Mouse (Mus musculus) thymus, postnatal 10 days (tissue): ENCODE measurements around the gene Akr1b10.
A peak's percentile ranks its signal among the peaks of the same experiment; 100 is the strongest.
"Not testable (repeated sequence)": the region's sequence is repeated elsewhere in the genome, so short reads cannot be mapped to it uniquely, and the experiment has no call there.

Experiments
- DNase-seq, 2 experiments: peaks; one replicate each; pipeline ENCODE4 v3.0.0; 2021; ENCODE audit warnings: low spot score in 2 of 2

The Akr1b10 gene

DNA sequence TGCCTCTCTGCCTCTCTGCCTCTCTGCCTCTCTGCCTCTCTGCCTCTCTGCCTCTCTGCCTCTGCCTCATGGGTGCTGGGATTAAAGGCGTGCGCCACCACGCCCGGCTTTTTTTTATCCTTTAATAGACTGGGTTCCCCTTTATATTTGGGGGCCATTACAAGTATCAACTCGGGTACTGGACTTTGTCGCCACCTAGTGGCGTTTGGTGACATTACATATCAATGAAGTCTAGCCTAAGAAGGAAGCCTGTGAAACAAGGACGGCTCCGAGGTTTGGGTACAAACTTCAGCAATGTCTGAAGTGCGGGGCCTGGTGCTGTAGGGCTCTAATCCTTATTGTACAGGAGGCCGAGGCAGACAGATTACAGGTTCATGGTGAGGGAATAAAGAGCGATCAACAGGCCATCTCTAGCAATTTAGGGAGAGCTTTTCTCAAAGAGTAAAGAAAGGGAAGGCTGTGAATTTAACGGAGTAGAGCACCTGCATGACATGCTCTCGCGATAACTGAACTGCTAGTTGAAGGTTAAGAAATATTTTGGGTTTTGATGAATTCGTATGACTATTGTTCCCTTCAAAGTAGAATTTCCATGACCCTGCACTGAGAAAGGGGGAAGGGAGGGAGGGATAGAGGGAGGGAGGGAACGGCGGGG is 12.2 kb upstream of the Akr1b10 start:
- peak; percentile 74 to 86 for DNase-seq

DNA sequence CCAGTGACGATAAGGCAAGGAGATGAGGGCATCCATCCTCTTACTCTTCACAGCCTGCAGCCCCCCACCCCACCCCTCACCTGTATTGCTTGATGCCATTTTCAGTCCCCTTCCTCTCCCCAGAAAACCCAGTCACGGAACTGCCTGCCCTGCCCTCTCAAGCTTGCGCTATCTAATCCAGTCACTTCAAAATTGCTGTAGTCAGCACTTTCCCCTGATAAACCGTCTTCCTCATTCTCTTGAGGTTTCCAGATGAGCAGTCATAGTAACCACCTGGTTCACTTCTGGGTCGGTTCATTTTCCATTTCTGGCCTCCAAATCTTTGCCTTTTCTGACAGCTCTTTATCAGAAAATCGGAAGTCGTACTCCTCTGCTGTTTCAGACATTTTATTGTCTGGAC is 10.2 kb upstream of the Akr1b10 start:
- DNase-seq: peak; percentile 5 to 11

DNA sequence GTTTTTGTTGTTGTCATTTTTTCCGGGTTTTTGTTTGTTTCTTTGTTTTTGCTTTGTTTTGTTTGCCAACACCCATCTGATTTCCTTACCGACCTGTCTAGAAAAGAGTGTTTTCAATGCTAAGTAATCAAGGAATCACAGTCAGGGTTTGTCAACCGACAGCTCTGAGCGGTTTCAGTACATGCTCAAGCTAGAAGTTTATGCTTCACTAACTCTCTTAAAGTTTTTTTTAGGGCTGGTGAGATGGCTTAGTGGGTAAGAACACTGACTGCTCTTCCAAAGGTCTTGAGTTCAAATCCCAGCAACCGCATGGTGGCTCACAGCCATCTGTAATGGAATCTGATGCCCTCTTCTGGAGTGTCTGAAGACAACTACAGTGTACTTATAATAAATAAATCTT is 8.1 kb upstream of the Akr1b10 start:
- DNase-seq: not testable (repeated sequence)

DNA sequence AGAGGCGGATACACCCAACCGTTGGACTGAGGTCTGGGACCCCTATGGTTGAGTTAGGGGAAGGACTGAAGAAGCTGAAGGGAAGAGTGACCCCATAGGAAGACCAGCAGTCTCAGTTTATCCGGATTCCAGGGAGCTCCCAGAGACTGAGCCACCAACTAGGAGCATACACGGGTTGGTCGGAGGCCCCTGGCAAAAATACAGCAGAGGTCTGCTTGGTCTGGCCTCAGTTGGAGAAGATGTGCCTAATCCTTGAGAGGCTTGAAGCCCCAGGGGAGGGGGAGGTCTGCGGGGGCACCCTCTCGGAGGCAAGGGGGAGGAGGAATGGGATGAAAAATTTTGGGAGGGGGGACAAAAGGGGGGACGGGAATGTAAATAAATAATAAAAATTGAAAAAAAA is 617 bp upstream of the Akr1b10 start:
- no peak for DNase-seq

DNA sequence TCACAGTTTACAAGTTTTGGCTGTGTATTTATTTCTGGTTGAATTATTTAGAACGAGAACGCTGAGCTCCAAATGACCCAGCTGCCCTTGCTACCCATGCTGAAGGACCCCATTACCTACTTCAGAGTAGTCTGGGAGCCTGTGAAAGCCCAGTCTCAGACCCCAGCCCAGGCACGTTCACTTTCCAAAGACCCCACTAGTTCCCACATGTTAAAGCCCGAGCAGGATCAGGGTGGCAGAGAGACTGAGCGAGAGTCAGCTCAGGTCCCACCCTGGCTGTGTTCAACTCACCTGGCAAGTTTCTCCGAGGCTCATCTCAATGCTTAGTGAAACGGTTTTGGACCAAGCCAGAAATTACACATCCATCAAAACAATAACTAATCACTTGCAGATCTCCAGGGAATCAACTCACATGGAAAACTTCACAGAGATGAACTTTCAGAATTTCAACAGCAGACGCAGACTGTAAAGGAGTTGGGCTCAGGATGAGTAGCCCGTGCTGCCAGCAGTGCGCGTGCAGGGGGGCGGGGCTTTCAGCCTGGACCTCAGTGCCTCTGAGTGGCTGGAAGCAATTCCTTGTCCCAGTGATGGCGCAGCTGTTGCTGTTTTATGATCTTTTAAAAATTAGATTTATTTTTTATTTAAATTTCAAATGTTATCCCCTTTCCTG is 818 bp downstream of the Akr1b10 start:
- DNase-seq: peak in 1 of 2 experiments; percentile 21

DNA sequence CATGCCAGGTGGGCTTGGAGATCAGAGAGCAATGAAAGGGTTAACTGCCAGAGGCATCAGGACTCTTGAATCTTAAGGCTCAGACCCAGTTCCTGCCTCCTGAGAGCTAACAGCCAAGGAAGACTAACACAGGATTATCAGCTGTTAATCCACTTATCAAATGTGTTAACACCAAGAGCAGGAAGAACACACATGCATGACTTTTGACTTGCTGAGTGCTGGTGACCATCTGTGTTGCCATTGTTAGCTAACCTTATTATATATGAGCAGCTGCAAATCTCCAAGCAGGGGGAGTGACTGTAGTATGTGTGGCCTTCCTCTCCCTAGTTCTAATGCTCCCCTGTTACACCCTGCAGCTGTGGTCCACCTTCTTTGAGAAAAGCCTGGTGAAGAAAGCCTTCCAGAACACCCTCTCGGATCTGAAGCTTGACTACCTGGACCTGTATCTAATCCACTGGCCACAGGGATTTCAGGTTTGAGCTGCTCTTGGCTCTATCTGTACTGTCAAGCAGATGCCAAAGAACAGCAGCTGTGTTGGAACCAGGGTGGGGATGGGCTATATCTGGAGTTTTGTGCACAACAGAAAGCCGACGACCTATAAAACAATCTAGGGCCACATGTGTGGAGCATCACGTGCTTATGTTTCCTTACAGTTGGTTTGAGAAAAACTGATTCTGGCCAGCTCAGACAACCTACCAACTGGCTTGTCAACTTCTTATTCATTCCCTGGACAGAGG is 4.6 kb downstream of the Akr1b10 start:
- no peak for DNase-seq

DNA sequence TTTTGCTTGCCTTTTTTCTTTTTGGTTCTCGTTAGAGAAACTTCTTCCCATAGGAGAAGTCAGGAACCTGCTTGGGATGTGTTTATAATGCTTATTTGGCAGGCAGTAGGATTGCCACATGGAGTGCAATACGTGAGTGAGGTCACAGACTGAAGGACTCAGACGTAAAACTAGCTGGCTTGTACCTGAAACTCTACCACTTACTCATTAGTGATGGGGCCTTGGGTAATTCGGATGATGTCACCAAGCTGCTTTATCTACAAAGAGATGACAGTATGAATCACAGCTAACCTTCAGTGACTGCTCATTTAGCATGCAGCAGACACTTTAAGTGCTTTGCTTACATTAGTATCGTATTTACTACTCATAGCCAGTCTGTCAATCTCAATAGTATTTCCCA is 11.9 kb downstream of the Akr1b10 start:
- DNase-seq: no peak

DNA sequence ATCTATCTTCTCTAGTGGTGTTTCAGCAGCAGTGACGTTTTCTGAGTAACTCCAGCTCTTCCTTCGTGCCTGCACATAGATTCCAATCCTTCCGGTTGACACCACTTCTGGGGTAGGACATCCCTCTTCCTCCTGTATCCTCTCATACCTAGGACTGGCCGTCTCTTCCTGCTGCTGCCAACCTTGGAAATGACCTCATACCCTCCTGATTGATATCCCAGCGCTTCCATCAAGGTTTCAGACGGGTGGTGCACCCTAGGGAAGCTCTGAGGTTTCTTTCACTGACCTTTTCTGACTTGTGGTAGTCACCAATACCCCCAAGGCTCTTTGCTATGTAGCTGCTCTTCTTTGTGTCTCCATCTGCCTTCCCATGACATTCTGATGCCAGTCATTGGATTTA is 14.4 kb downstream of the Akr1b10 start:
- DNase-seq: no peak

DNA sequence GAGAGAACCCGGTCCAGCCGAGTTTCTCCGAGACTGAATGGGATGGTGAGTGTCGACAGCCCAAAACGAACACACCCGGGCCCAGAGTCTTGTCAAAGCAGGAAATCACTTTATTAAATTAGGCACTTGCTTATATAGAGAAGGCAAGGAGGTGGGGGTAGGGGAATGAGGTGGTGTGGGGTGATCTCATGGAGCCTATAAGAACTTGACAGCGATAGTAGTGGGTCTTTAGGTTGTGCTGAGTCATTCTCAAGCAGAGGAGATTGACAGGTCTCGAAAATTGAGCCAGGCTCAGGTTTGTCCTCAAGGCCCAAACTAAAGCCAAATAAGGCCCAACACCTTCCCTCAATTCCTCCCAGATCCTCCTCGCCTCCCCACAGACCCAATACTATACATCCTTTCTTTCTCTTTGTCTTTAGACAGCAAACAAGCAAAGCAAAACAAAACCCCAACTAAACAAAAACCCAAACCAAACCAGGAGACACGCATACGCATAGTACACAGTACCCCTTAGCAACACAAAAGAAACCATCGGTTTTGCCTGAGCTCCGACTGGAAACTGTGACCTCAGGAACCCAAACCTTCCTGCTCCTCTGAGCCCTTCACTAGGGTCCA is 15.7 kb downstream of the Akr1b10 start:
- DNase-seq: no peak

DNA sequence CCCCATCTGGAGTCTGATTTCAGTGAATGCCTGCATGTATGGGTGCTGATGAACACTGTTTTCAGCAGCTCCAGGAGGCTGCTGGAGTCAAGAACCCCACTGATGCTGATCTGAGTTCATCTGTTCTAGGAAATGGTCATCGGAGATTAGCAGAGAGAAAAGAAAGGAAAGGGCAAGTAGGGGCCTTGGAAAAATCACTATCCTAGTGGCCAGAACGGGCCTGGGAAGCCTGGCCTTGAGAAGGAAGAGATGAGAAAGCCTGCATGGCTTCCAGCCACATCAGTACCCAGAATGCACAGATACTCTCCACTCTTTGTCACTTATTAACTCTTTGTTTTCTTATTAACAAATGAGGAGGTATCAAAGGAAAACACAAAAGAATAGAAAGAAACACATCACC is 16.7 kb downstream of the Akr1b10 start:
- DNase-seq: no peak

DNA sequence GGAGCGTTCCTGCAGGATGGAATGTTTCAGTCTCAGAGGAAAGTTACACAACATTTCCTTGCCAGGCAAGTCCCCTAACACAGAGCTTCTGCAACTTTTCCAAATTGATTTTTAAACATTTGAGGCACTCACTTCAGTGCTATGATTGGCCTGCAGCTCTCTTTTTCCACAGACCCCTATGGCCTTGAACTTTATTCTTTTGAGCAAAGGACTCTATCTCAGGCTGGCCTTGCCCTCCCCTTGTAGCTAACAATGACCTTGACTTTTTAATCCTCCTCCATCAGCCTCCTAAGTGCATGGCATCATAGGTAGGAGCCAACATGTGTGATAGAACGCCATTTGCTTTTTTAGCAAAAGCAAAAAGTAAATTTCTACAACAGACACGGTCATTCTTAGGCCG is 22.7 kb downstream of the Akr1b10 start:
- DNase-seq: no peak

DNA sequence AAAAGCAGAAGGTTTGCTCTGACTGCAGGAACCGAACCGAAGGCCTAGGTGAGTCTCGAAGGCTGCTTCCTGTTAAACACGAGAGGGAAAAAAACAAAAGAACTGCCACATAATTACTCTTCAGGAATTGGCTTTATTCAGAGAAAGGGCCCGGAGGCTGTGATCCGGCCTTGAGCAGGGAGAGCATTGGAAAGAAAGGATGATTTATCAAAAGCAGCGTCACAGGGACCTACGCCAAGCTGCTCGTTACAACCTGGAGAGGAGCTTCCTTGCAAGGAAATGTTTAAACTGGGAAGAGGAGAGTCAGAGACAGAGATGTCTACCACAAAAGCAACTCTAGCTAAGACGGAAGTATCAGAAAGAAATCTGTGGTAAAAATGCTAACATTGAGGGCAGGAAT is 23.4 kb downstream of the Akr1b10 start:
- no peak for DNase-seq

DNA sequence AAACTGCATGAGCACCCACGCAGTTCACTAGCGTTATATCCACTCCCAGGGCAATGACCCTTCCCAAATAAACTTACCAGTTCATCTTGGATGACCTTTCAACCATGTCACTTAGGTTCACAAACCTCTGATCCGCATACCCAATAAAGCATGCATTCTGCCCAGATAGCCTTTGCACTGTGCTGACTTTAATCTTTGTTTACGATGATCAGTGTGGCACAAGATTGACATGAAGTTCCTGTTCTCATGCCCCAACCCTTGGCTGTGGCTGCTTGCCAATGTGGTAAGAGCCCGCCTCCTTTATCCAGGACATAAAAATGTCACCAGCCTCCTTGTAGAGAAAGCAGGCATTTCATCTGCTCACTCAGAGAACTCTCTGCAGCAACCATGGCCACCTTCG is 28.0 kb downstream of the Akr1b10 start, which contains the start of gene Akr1b7:
TSS of gene Akr1b7 (plus strand) at position 312 of the 400 bp plus-strand sequence.
- DNase-seq: no peak

DNA sequence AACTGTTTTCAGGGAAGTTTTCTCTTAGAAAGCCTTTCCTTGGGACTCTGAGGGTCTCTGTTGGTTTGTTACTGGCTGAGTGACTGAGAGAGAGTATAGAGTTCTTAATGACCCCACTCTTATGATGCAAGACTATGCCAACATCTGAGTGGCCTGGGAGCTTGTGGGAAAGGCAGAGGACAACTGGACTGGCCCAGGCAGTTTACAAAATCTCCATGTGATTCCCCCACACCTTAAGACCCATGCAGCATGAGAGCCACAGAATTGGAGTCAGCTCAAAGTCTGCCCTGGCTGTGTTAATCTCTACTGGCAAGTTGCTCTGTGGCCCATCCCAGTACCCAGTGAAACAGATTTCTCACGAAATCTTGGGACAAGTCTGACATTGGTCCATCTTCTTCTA is 28.7 kb downstream of the Akr1b10 start:
- DNase-seq: no peak

DNA sequence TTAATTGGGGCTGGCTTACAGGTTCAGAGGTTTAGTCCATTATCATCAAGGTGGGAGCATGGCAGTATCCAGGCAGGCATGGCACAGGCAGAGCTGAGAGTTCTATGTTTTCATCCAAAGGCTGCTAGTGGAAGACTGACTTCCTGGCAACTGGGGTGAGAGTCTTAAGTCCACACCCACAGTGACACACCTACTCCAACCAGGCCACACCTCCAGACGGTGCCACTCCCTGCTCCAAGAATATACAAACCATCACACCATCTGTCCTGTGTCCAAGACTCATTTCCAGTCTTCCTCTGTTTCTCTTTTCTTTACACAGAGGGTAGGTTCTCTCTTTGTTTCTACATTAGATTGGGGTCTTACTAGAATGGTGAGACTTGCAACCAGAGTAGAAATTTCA is 29.4 kb downstream of the Akr1b10 start:
- not testable (repeated sequence) for DNase-seq

DNA sequence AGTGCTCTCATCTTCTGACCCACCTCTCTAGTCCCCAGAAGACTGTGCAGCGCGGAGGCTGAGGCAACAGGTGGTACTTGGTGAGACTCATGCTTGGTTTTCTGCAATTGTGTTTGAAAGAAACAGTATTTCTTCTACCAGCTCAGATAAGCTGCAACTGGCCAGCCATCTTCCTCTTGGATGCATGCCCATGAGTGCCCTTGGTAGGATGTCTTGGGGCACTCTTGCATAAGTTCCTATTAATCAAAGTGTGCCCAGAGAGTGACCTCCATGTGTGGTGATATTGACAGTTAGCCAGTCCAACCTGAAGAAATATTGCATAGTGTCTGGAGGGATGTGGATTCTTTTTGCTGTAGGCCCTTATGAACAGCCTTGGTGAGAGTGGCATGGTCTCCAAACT is 32.5 kb downstream of the Akr1b10 start:
- no peak for DNase-seq

DNA sequence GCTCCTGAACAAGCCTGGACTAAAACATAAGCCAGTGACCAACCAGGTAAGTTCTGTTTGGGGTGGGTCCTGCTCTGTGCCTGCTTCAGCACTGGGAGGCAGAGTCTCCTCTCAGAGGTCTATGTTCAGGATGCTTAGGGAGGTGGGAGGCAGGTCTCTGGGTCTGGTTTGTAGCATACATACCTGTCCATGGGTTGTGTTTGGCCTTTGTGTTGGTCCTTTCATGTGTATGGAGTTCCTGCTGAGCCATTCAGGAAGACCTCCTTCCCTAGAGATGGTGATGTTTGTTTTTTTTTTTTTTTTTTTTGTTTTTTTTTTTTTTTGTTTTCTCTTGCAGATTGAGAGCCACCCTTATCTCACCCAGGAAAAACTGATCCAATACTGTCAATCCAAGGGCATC is 35.1 kb downstream of the Akr1b10 start:
- no peak for DNase-seq

DNA sequence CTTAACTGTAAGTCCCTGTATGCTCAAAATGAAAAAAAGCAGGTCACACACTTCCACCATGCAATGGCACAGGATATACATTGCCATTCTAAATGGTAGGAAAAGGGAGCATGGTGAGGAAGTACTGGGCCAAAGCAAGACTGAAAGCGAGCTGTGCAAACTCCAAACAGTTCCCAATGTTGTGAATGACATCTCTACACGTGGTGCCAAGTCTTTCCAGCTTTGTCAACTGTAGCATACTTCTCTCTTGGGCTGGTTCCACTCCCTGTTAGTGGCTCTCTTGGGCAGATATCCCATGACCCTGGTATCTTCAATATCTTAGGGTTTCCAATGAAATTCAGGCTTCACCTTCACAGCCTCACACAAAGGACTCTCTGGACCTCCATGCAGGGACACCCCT is 55.0 kb downstream of the Akr1b10 start:
- DNase-seq: no peak

DNA sequence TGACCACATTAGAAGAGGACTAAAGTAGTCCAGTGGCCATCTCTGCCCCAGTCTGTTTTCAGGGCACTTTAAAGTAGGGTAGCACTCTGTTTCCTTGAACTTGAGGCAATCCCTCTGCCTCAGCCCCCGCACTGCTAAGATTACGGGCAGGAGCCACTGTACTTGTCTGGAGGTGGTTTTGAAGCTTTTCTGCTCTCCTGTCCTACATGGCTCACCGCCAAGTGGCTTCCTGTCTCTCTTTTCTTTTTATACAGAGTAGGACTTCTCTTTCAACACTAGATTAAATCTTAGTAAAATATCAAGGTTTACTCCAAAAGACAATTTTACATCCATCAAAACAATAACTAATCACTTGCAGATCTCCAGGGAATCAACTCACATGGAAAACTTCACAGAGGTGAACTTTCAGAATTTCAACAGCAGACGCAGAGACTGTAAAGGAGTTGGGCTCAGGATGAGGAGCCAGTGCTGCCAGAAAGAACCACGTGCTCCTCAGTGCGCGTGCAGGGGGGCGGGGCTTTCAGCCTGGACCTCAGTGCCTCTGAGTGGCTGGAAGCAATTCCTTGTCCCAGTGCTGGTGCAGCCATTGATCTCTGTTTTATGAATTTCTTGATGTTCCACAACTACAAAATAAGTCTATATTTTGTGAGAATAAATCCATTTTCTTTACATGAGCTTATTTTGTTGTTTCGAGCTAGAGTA is 57.7 kb downstream of the Akr1b10 start:
- no peak for DNase-seq

DNA sequence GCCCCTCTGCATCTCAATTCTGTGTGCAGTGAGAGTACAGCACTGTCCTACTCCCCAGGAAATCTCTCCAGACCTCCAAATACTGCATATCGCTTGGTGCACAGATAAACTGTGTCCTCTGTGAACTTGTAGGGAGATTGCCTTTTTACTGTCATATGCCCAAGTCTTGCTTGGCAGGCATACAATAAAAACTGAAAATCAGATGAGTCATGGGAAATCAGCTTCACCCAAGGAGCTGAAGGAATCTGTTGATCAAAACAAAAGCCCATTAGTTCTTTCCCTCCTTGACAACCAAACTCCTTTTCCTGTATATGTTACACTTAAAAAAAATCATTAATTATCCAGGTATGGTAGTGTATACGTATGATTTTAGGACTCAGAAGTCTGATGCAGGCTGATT is 59.8 kb downstream of the Akr1b10 start:
- no peak for DNase-seq
